Mouse (Mus musculus): Measurements from ENCODE around the gene 1700023F06Rik.

DNA sequence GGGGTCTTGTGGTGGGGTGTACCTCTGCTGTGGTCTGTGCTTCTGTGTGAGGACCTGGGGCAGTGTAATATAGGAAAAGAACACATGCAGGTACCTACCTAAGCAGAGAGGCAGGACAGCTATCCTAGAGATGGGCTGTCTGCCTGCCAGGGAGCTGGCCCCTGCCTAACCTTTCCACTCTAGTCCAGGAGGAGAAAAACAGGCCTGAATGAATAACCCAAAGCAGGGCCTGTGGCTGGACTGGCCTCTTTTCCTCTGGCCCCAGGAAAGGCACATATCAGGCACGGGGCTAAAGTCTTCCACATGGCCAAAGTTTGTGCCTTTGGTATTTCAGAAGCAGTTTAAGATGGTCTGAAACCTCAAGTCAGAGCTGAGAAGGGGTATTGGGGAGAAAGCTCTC is 27.9 kb downstream of the 1700023F06Rik start:
- TF ChIP-seq HCFC1 (IDR thresholded peaks at IDR 0.05; ENCODE audit: borderline replicate concordance, insufficient read depth, low read length) (no peak), ZC3H11A (IDR thresholded peaks at IDR 0.05; ENCODE audit: borderline replicate concordance, low read depth, low read length) (no peak)

Measured in ES-E14 (cell line).